8 mouse cellular contexts compared by ENCODE assay signal in genomic region chr1:62696983-62697341, GRCm38 (mm10). TPM values are rescaled to one million over a fixed set of nuclear protein-coding genes. Genes with fewer than 3 reads are reported as not detected.
DNase-seq lines count a peak whose midpoint lies in the region; ATAC-seq and TF ChIP-seq lines count a peak whose summit lies in the region.

No protein-coding gene starts in this region.

- H3K36me3 ChIP-seq in hindbrain, embryonic 13.5 days: no peaks in the 10 kb centered on the region
- no peaks in the 10 kb centered on the region for H3K36me3 ChIP-seq in lung, embryonic 14.5 days (ENCODE audit: insufficient read depth)
- H3K36me3 ChIP-seq in stomach, embryonic 15.5 days: no peaks in the 10 kb centered on the region

- H3K4me1 ChIP-seq in hindbrain, embryonic 13.5 days (replicated peaks): peaks cover 17% of the 10 kb centered on the region
- 0 out of 2 replicates have a peak, but pooled peaks cover 5% of the 10 kb centered on the region for H3K4me1 ChIP-seq in lung, embryonic 14.5 days (ENCODE audit: insufficient read depth)
- H3K4me1 ChIP-seq in stomach, embryonic 15.5 days: peaks cover 6% of the 10 kb centered on the region; the same call in 1 of the 2 replicates

- H3K27me3 ChIP-seq in hindbrain, embryonic 13.5 days: peaks cover 17% of the 10 kb centered on the region
- no peaks in the 10 kb centered on the region for H3K27me3 ChIP-seq in lung, embryonic 14.5 days (ENCODE audit: insufficient read depth, low read length)
- no peaks in the 10 kb centered on the region for H3K27me3 ChIP-seq in stomach, embryonic 15.5 days (replicated peaks)

- 28% methylated on average over 9 of the region's 9 CpGs for WGBS in hindbrain, embryonic 13.5 days
- WGBS in lung, embryonic 14.5 days: 9% methylated on average over 9 of the region's 9 CpGs
- 11% methylated on average over 9 of the region's 9 CpGs for WGBS in stomach, embryonic 15.5 days

- TF ChIP-seq CTCF in layer of hippocampus, adult 2 months (conservative IDR thresholded peaks at IDR 0.05): peak; percentile 93
- TF ChIP-seq CTCF in lung, embryonic 14.5 days (IDR thresholded peaks at IDR 0.05; ENCODE audit: low read depth): peak; percentile 89

- peak; percentile 71; the same call in 1 of the 2 replicates for ATAC-seq in hindbrain, embryonic 13.5 days (ENCODE audit: low FRiP score)
- ATAC-seq in lung, embryonic 14.5 days (ENCODE audit: insufficient read depth): peak; percentile 45
- no peak for ATAC-seq in stomach, embryonic 15.5 days (ENCODE audit: insufficient read depth, low FRiP score, low read depth)
- ATAC-seq in monocyte, adult 5-6 weeks (replicated peaks; ENCODE audit: insufficient number of reproducible peaks, low FRiP score, low TSS enrichment, poor library complexity, severe bottlenecking): no peak

- H3K4me3 ChIP-seq in layer of hippocampus, adult 2 months: no peak overlapping the region
- no peak overlapping the region for H3K4me3 ChIP-seq in hindbrain, embryonic 13.5 days
- no peak overlapping the region for H3K4me3 ChIP-seq in lung, embryonic 14.5 days (ENCODE audit: low read depth, low read length)
- H3K4me3 ChIP-seq in stomach, embryonic 15.5 days (replicated peaks): 0 out of 2 replicates have a peak overlapping the region, but pooled peaks have one; percentile 6

- no peak overlapping the region for H3K27ac ChIP-seq in layer of hippocampus, adult 2 months
- no peak overlapping the region for H3K27ac ChIP-seq in hindbrain, embryonic 13.5 days
- H3K27ac ChIP-seq in lung, embryonic 14.5 days (ENCODE audit: low read depth): no peak overlapping the region
- H3K27ac ChIP-seq in stomach, embryonic 15.5 days: no peak overlapping the region

- H3K4me2 ChIP-seq in hindbrain, embryonic 13.5 days: peak overlapping the region; percentile 17; the same call in 1 of the 2 replicates
- H3K4me2 ChIP-seq in lung, embryonic 14.5 days: peak overlapping the region; percentile 40; the same call in 1 of the 2 replicates
- peak overlapping the region; percentile 38 for H3K4me2 ChIP-seq in stomach, embryonic 15.5 days

- peak; percentile 62 to 71 for DNase-seq in layer of hippocampus, adult 2 months (ENCODE audit: low spot score in 2 of 2)
- DNase-seq in layer of hippocampus, adult 9-11 months: no peak
- DNase-seq in embryo, embryonic 11 days: peak; percentile 77
- peak; percentile 89 for DNase-seq in lung, embryonic 14.5 days
- DNase-seq in urinary bladder, postnatal 4 days (ENCODE audit: low spot score in 2 of 2): no peak

- H3K9me3 ChIP-seq in hindbrain, embryonic 13.5 days: no peaks in the 10 kb centered on the region
- no peaks in the 10 kb centered on the region for H3K9me3 ChIP-seq in lung, embryonic 14.5 days (ENCODE audit: low read depth, low read length)
- H3K9me3 ChIP-seq in stomach, embryonic 15.5 days: no peaks in the 10 kb centered on the region

- no peak overlapping the region for H3K9ac ChIP-seq in hindbrain, embryonic 13.5 days
- no peak overlapping the region for H3K9ac ChIP-seq in lung, embryonic 14.5 days
- no peak overlapping the region for H3K9ac ChIP-seq in stomach, embryonic 15.5 days

RNA-seq across cellular contexts. Expression of gene Nrp2, which starts 6.1 kb away (rescaled TPM):
- total RNA-seq in layer of hippocampus, adult 2 months (2021): 10 to 100 TPM; 60.3 to 63.7 TPM
- 34.8 and 35.7 TPM in 2 replicates for polyA plus RNA-seq in hindbrain, embryonic 13.5 days (2015; fragmentation: Nextera tagmentation; extraction: Ambion mirVana)
- polyA plus RNA-seq in lung, embryonic 14.5 days (2014; fragmentation: Nextera tagmentation; extraction: Ambion mirVana): 9.9 and 10.8 TPM in 2 replicates
- polyA plus RNA-seq in stomach, embryonic 15.5 days (2015; fragmentation: Nextera tagmentation; extraction: Ambion mirVana): 28.0 and 35.5 TPM in 2 replicates
- 4.5 to 7.1 TPM (median 5.0 TPM) in 3 replicates for total RNA-seq in monocyte, adult 5-6 weeks (2017)

Comparison
In these comparisons a context has a peak if more than half of its experiments do, and no peak if none do; other contexts are left out.
1. DNase-seq: peak in layer of hippocampus, adult 2 months (2 of 2), embryo, embryonic 11 days (single experiment) and lung, embryonic 14.5 days (single experiment); none in layer of hippocampus, adult 9-11 months (single experiment) and urinary bladder, postnatal 4 days (0 of 2).
2. ATAC-seq: peak in hindbrain, embryonic 13.5 days (single experiment) and lung, embryonic 14.5 days (single experiment); none in stomach, embryonic 15.5 days (single experiment) and monocyte, adult 5-6 weeks (single experiment).
3. Peak in every context shown above with its lines, with median percentiles within 50 percentile points of each other: H3K4me2 ChIP-seq.